Mouse (Mus musculus) C2C12 (cell line): ENCODE measurements around the gene 6330409D20Rik. TPM values are rescaled to one million over a fixed set of nuclear protein-coding genes. Genes with fewer than 3 reads are reported as not detected.
A peak's percentile ranks its signal among the peaks of the same experiment; 100 is the strongest.

Experiments used
- H3K27me3 ChIP-seq: one replicate; pipeline ENCODE4 v1.6.1; 2011; ENCODE audit not compliant: control insufficient read depth, insufficient read depth, insufficient read length
- H3K36me3 ChIP-seq: one replicate; pipeline ENCODE4 v1.6.1; 2011; ENCODE audit not compliant: control insufficient read depth, insufficient read depth
- H3K4me3 ChIP-seq: one replicate; pipeline ENCODE4 v1.5.1; 2011; ENCODE audit warnings: mild to moderate bottlenecking, control low read depth; ENCODE audit not compliant: poor library complexity, insufficient read depth, severe bottlenecking
- H3K79me2 ChIP-seq: one replicate; pipeline ENCODE4 v1.6.1; 2011; ENCODE audit not compliant: control insufficient read depth, insufficient read depth
- H3K79me3 ChIP-seq: one replicate; pipeline ENCODE4 v1.6.1; 2011; ENCODE audit warnings: low read depth, control low read depth
- H3ac ChIP-seq: one replicate; pipeline ENCODE3; 2011; ENCODE audit warnings: low read depth; ENCODE audit not compliant: control insufficient read depth, insufficient read length
- CEBPB ChIP-seq: IDR thresholded peaks from one replicate; pipeline ENCODE4 v1.6.1; 2011; ENCODE audit warnings: low read depth, mild to moderate bottlenecking, control low read depth, moderate library complexity
- CTCF ChIP-seq: IDR thresholded peaks from one replicate; pipeline ENCODE4 v1.5.1; 2011; ENCODE audit not compliant: control insufficient read depth, insufficient read depth, insufficient read length
- FOSL1 ChIP-seq: IDR thresholded peaks from one replicate; pipeline ENCODE4 v1.8.0; 2011; ENCODE audit warnings: mild to moderate bottlenecking, low read length; ENCODE audit not compliant: poor library complexity, insufficient read depth, severe bottlenecking
- MAX ChIP-seq: IDR thresholded peaks from one replicate; pipeline ENCODE4 v1.6.1; 2011; ENCODE audit warnings: mild to moderate bottlenecking, control low read depth
- MYOD1 ChIP-seq: IDR thresholded peaks from one replicate; pipeline ENCODE4 v1.6.1; 2011; ENCODE audit warnings: low read depth; ENCODE audit not compliant: control insufficient read depth, insufficient read length
- MYOG ChIP-seq: IDR thresholded peaks from one replicate; pipeline ENCODE4 v1.6.1; 2011; ENCODE audit not compliant: control insufficient read depth, insufficient read length; ENCODE audit errors: extremely low read depth
- USF1 ChIP-seq: IDR thresholded peaks from one replicate; pipeline ENCODE4 v1.6.1; 2011; ENCODE audit warnings: low read depth, mild to moderate bottlenecking, control low read depth, moderate library complexity
- polyA plus RNA-seq: library from polyadenylated mRNA; unstranded; fragments of >200 nt; fragmentation: generic; extraction: Trizol; gene quantifications from one replicate; pipeline ENCODE4 v1.2.1, GENCODE M21; 2012; ENCODE audit warnings: missing spikeins

Gene 6330409D20Rik
- polyA plus RNA-seq, 1 experiment, result not detected

DNA sequence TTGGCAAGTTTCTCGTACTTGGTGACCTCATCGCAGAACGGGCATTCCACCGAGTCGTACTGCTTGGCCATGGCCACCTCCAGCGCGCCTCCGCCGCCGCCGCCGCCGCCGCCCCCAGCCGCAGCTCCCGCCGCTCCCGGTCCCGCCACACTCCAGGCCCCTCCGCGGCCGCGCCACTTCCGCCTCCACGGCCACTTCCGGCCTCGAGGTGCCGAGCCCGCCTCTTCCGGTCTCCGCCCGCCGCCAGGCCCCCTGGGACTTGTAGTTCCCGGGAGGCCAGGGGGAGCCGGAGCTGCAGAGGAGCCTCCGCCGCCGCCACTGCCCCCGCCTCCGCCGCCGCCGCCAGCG is 28.3 kb downstream of the 6330409D20Rik start:
- Histone ChIP-seq H3K79me2 (peaks cover 51% of the 10 kb centered on the region), H3K27me3 (no peaks in the 10 kb centered on the region), H3K36me3 (peaks cover 42% of the 10 kb centered on the region), H3ac (peak overlapping the region; percentile 93), H3K4me3 (peak overlapping the region; percentile 96), H3K79me3 (peaks cover 38% of the 10 kb centered on the region)
- no peak for TF ChIP-seq FOSL1
- TF ChIP-seq MYOG, result no peak
- no peak for TF ChIP-seq CEBPB
- no peak for TF ChIP-seq USF1

DNA sequence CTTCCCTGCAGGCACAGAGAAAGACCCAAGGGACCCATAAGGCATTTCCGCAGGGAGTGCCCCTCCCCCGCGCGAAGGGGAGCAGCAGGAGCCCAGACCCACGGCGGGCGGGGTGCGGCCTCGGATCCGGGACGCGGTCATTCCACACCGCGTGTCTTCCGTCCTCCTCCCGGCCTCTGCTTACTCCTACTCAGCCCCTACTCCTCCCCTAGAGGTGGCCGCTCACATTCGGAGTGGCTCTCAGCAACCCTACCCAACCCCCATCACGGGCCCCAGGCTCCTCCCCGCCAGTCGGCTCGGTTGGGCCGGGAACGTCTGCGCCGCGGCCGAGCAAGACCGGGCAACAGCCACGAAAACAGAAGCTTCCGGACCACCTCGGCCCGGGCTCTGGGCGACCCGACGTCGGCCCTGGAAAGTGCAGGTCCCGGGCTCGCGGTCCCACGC is 28.7 kb downstream of the 6330409D20Rik start:
- no peak for TF ChIP-seq CTCF
- Histone ChIP-seq H3K4me3 (peak overlapping the region; percentile 96), H3K79me2 (peaks cover 56% of the 10 kb centered on the region), H3K36me3 (peaks cover 46% of the 10 kb centered on the region), H3ac (peak overlapping the region; percentile 93), H3K79me3 (peaks cover 40% of the 10 kb centered on the region), H3K27me3 (no peaks in the 10 kb centered on the region)

DNA sequence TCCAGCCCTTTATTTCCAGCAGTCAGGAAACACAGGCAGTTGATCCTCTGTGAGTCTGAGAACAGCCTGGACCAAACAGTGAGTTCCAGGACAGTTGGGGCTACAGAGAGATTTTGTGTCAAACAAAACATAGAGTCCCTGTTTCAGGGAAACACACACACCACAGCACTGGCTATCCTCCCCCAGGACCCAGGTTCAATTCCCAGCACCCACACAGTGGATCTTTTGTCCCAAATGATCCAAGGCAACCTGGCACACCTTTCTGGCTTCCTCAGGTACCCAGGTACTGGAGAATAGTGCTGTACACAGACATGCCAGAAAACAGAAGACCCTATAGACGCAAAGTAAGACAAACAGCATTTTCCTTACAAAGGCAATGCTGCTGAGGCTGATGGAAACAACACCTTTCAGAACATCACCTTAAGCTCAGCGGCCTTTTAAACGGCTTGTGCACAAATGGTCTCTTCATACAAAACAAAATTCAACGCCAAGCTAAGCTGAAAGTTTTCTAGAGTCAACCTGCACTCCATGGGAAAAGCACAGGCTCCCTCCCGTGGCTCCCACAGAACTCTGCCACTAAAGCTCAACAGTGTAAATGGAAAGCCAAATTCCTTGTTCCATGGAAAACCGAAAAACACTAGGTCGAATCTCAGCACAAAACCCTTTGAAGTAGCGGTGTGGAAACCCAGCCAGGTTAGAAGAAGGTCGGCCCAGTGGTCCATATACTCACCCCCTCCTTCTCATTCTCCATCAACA is 29.3 kb downstream of the 6330409D20Rik start:
- Histone ChIP-seq H3K79me3 (peaks cover 44% of the 10 kb centered on the region), H3K27me3 (no peaks in the 10 kb centered on the region), H3ac (peak overlapping the region; percentile 93), H3K36me3 (peaks cover 53% of the 10 kb centered on the region), H3K79me2 (peaks cover 62% of the 10 kb centered on the region), H3K4me3 (peak overlapping the region; percentile 96)
- no peak for TF ChIP-seq CTCF
- TF ChIP-seq MYOD1, result no peak
- TF ChIP-seq MAX, result no peak
- no peak for TF ChIP-seq MYOG
- TF ChIP-seq USF1, result no peak
- no peak for TF ChIP-seq FOSL1
- TF ChIP-seq CEBPB, result no peak

DNA sequence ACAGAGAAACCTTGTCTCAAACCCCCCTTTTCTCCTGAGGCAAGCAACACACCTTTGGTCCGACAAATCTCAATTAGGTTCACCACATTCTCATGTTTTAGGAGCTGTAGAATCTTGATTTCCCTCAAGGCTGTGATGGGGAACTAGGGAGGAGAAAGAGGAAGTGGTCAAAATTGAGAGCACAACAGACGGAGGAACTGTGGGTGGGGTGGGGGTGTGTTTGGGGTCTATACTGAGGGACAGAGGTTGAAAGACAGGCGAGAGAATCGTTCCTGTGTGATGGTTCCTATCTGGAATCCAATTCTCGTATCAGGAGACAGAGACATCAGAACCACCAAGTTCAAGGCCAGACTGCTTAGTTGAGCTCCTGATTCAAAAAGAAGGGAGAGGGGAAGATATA is 30.4 kb downstream of the 6330409D20Rik start:
- H3K36me3 ChIP-seq, result peaks cover 63% of the 10 kb centered on the region
- TF ChIP-seq MYOD1, result no peak
- TF ChIP-seq CEBPB, result no peak
- TF ChIP-seq FOSL1, result no peak
- no peak for TF ChIP-seq CTCF
- no peak for TF ChIP-seq MAX
- TF ChIP-seq USF1, result no peak
- no peak for TF ChIP-seq MYOG

DNA sequence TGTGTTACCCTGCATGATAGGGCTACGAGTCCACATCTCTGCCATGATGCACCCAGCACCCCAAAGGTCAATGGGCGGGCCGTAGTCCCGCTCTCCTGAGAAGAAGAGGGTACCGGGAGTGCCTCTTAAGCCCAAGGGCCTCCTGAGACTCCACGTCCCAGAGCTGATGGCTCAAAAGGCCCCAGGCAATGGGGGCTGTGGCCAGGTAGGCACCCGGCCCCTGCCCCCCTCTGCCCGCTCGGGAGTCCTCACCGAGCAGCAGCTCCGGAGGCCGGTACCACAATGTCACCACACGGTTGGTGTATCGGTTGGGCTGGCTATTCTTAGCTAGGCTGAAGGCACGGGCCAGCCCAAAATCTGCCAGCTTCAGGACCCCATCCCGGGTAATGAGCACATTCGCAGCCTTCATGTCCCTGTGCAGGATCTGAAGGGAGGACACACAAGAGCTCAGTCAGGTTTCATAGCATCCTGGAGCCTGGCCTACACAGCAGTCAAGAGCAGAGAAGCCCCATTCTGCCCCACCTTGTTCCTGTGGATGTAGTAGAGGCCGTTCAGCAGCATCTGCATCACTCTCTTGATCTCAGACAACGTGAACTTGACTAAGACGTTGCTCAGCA is 31.2 kb downstream of the 6330409D20Rik start:
- Histone ChIP-seq H3K36me3 (peaks cover 71% of the 10 kb centered on the region), H3K27me3 (no peaks in the 10 kb centered on the region)
- TF ChIP-seq MYOG (no peak), FOSL1 (no peak), CTCF (no peak), MAX (no peak), CEBPB (no peak)

More for the DNA sequence above, 30.4 kb downstream of the 6330409D20Rik start:
- Histone ChIP-seq H3ac (no peak overlapping the region), H3K4me3 (no peak overlapping the region), H3K27me3 (no peaks in the 10 kb centered on the region), H3K79me2 (peaks cover 71% of the 10 kb centered on the region), H3K79me3 (peaks cover 47% of the 10 kb centered on the region)

DNA sequence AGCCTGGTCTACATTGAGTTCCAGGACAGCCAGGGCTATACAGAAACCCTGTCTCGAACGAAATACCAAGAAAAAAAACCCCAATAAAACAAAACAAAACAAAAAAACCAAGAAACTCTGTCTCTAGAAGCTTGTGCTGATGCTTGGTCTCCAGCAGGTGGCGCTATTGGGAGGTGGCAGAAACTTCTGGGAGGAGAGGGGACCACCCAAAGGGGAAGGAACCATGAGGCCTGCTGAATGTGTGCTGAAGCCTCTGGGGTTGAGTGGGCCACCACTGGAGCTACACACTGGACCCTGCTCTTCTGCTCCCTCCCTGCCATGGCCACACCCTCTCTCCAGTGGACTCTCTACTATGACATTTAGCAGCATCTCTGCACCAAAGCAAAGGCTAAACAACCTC is 32.2 kb downstream of the 6330409D20Rik start:
- Histone ChIP-seq H3K79me3 (peaks cover 47% of the 10 kb centered on the region), H3K27me3 (no peaks in the 10 kb centered on the region), H3K4me3 (no peak overlapping the region), H3K79me2 (peaks cover 71% of the 10 kb centered on the region), H3ac (no peak overlapping the region), H3K36me3 (peaks cover 81% of the 10 kb centered on the region)
- TF ChIP-seq CEBPB, result no peak
- TF ChIP-seq MYOG, result no peak
- TF ChIP-seq MAX, result no peak
- TF ChIP-seq FOSL1, result no peak
- no peak for TF ChIP-seq MYOD1
- TF ChIP-seq USF1, result no peak
- no peak for TF ChIP-seq CTCF

More for the DNA sequence above, 31.2 kb downstream of the 6330409D20Rik start:
- no peak overlapping the region for H3ac ChIP-seq
- H3K4me3 ChIP-seq, result no peak overlapping the region
- H3K79me2 ChIP-seq, result peaks cover 71% of the 10 kb centered on the region
- H3K79me3 ChIP-seq, result peaks cover 47% of the 10 kb centered on the region
